In the genomic region with DNA sequence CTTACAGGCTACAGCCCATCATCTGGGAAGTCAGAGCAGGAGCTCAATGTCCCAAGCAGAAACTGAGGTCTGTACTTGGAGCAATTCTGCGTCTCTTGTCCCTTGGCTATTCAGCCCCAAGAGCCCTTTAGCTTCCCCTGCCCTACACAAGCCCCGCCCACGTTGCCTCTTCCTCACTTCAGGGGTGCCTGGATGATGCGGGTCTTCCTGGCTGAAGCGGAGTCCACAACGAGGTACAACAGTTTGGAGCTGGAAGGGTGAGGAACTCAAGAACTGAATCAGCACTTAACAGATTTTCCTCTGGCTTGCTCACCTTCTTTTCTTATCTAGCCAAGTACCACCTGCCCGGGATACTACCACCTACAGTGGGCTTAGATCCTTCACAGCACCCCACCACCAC, we compare ENCODE assay signal across 10 mouse cellular contexts. TPM values are rescaled to one million over a fixed set of nuclear protein-coding genes. Genes with fewer than 3 reads are reported as not detected.
A peak's percentile ranks its signal among the peaks of the same experiment; 100 is the strongest.
DNase-seq lines count a peak whose midpoint lies in the region; ATAC-seq and TF ChIP-seq lines count a peak whose summit lies in the region.
"Had no signal": no experiment of that assay in that cellular context is flagged by ENCODE, and none has a peak within 500 bp of the region (broad histone marks: within the 10 kb centered on the region; RNA-seq: fewer than 3 reads in every experiment).

No protein-coding gene starts in this region.

- H3K4me2 ChIP-seq in forebrain, embryonic 13.5 days: no peak overlapping the region
- 0 out of 2 replicates have a peak overlapping the region, but pooled peaks have one; percentile 98 for H3K4me2 ChIP-seq in limb, embryonic 12.5 days
- no peak overlapping the region for H3K4me2 ChIP-seq in hindbrain, embryonic 11.5 days (replicated peaks; ENCODE audit: low read depth, low read length)

- H3K4me3 ChIP-seq in forebrain, embryonic 10.5 days: peak overlapping the region; percentile 83; the same call in 1 of the 2 replicates
- no peak overlapping the region for H3K4me3 ChIP-seq in forebrain, embryonic 13.5 days
- no peak overlapping the region for H3K4me3 ChIP-seq in limb, embryonic 12.5 days (replicated peaks)
- H3K4me3 ChIP-seq in limb, embryonic 10.5 days: no peak overlapping the region
- H3K4me3 ChIP-seq in MEL (ENCODE audit: control insufficient read depth in 1 of 2, insufficient read depth in 1 of 2, low read depth in 2 of 2, low read length in 2 of 2): no peak overlapping the region
- H3K4me3 ChIP-seq in hindbrain, embryonic 11.5 days (ENCODE audit: low read depth, low read length): no peak overlapping the region

- ATAC-seq in forebrain, embryonic 13.5 days: no peak
- no peak for ATAC-seq in limb, embryonic 12.5 days (ENCODE audit: insufficient number of reproducible peaks, insufficient read depth, low FRiP score, low TSS enrichment, low read depth)
- ATAC-seq in hindbrain, embryonic 11.5 days (ENCODE audit: low FRiP score): no peak

- H3K79me2 ChIP-seq in MEL (ENCODE audit: control insufficient read depth, insufficient read depth, low read length, poor library complexity): no peaks in the 10 kb centered on the region

- TF ChIP-seq EP300 in MEL (IDR thresholded peaks at IDR 0.05; ENCODE audit: low read depth in 1 of 2, low read length in 2 of 2): no peak

- H3K27ac ChIP-seq in forebrain, embryonic 10.5 days: no peak overlapping the region
- H3K27ac ChIP-seq in forebrain, embryonic 13.5 days: no peak overlapping the region
- H3K27ac ChIP-seq in limb, embryonic 12.5 days: no peak overlapping the region
- H3K27ac ChIP-seq in limb, embryonic 10.5 days: no peak overlapping the region
- no peak overlapping the region for H3K27ac ChIP-seq in MEL (ENCODE audit: control insufficient read depth, low read depth, low read length)
- no peak overlapping the region for H3K27ac ChIP-seq in hindbrain, embryonic 11.5 days (ENCODE audit: low read depth, low read length)
- H3K27ac ChIP-seq: liver, embryonic 15.5 days had no signal

- H3K9me3 ChIP-seq in forebrain, embryonic 10.5 days: no peaks in the 10 kb centered on the region
- H3K9me3 ChIP-seq in forebrain, embryonic 13.5 days (replicated peaks): no peaks in the 10 kb centered on the region
- no peaks in the 10 kb centered on the region for H3K9me3 ChIP-seq in limb, embryonic 12.5 days
- H3K9me3 ChIP-seq in limb, embryonic 10.5 days (replicated peaks): no peaks in the 10 kb centered on the region
- H3K9me3 ChIP-seq in MEL (replicated peaks; ENCODE audit: insufficient read depth, low read length): no peaks in the 10 kb centered on the region
- no peaks in the 10 kb centered on the region for H3K9me3 ChIP-seq in hindbrain, embryonic 11.5 days (ENCODE audit: control insufficient read depth, low read length)
- H3K9me3 ChIP-seq: liver, embryonic 15.5 days; midbrain, embryonic 15.5 days had no signal

- no peak for TF ChIP-seq CTCF in MEL (IDR thresholded peaks at IDR 0.05 in 2 of 3, conservative IDR thresholded peaks at IDR 0.05 in 1 of 3; ENCODE audit: control insufficient read depth in 1 of 3, insufficient read depth in 1 of 3, low read depth in 2 of 3, low read length in 3 of 3, poor library complexity in 1 of 3, severe bottlenecking in 1 of 3)

- H3K36me3 ChIP-seq in forebrain, embryonic 10.5 days (replicated peaks): no peaks in the 10 kb centered on the region
- peaks cover 5% of the 10 kb centered on the region for H3K36me3 ChIP-seq in forebrain, embryonic 13.5 days (ENCODE audit: poor library complexity, severe bottlenecking)
- H3K36me3 ChIP-seq in limb, embryonic 12.5 days: no peaks in the 10 kb centered on the region
- H3K36me3 ChIP-seq in limb, embryonic 10.5 days: no peaks in the 10 kb centered on the region
- H3K36me3 ChIP-seq in MEL (ENCODE audit: control insufficient read depth in 1 of 2, insufficient read depth in 2 of 2, low read length in 2 of 2): peaks cover 0 to 5% of the 10 kb centered on the region in 2 experiments; a peak in 1 of 4 replicates
- no peaks in the 10 kb centered on the region for H3K36me3 ChIP-seq in splenic B cell, adult 2 months (ENCODE audit: control insufficient read depth, insufficient read depth, low read length, poor library complexity, severe bottlenecking)
- no peaks in the 10 kb centered on the region for H3K36me3 ChIP-seq in hindbrain, embryonic 11.5 days (ENCODE audit: control insufficient read depth, insufficient read depth, low read length)
- H3K36me3 ChIP-seq: liver, embryonic 15.5 days; midbrain, embryonic 15.5 days had no signal

- no peak for TF ChIP-seq RAD21 in MEL (IDR thresholded peaks at IDR 0.05; ENCODE audit: low read depth, low read length)

- WGBS in forebrain, embryonic 10.5 days: 4% methylated on average over 7 of the region's 7 CpGs
- 4% methylated on average over 7 of the region's 7 CpGs for WGBS in forebrain, embryonic 13.5 days
- WGBS in limb, embryonic 12.5 days: 8% methylated on average over 7 of the region's 7 CpGs
- 9% methylated on average over 7 of the region's 7 CpGs for WGBS in limb, embryonic 10.5 days
- WGBS in hindbrain, embryonic 11.5 days: 11% methylated on average over 7 of the region's 7 CpGs

- TF ChIP-seq POLR2A in MEL (IDR thresholded peaks at IDR 0.05; ENCODE audit: control insufficient read depth in 1 of 2, insufficient read depth in 1 of 2, low read depth in 1 of 2, low read length in 2 of 2, poor library complexity in 1 of 2): no peak

- H3K4me1 ChIP-seq in forebrain, embryonic 10.5 days: peaks cover 36% of the 10 kb centered on the region
- H3K4me1 ChIP-seq in forebrain, embryonic 13.5 days: peaks cover 18% of the 10 kb centered on the region
- peaks cover 13% of the 10 kb centered on the region for H3K4me1 ChIP-seq in limb, embryonic 12.5 days (replicated peaks)
- H3K4me1 ChIP-seq in limb, embryonic 10.5 days: peaks cover 34% of the 10 kb centered on the region
- H3K4me1 ChIP-seq in MEL (ENCODE audit: control insufficient read depth in 1 of 2, insufficient read depth in 2 of 2, low read length in 2 of 2): peaks cover 4 to 14% of the 10 kb centered on the region in 2 experiments
- H3K4me1 ChIP-seq in hindbrain, embryonic 11.5 days (replicated peaks; ENCODE audit: control insufficient read depth, insufficient read depth, low read length): peaks cover 2% of the 10 kb centered on the region; the same call in 1 of the 2 replicates

- H3K9ac ChIP-seq in forebrain, embryonic 13.5 days: no peak overlapping the region
- H3K9ac ChIP-seq in limb, embryonic 12.5 days (replicated peaks): no peak overlapping the region
- H3K9ac ChIP-seq in MEL (ENCODE audit: control insufficient read depth, low read depth, low read length, poor library complexity, severe bottlenecking): no peak overlapping the region
- H3K9ac ChIP-seq in hindbrain, embryonic 11.5 days (ENCODE audit: low read depth, low read length): no peak overlapping the region
- H3K9ac ChIP-seq: liver, embryonic 15.5 days; midbrain, embryonic 15.5 days had no signal

- H3K27me3 ChIP-seq in forebrain, embryonic 10.5 days (ENCODE audit: poor library complexity, severe bottlenecking): peaks cover 49% of the 10 kb centered on the region
- peaks cover 36% of the 10 kb centered on the region for H3K27me3 ChIP-seq in forebrain, embryonic 13.5 days
- peaks cover 43% of the 10 kb centered on the region for H3K27me3 ChIP-seq in limb, embryonic 12.5 days
- peaks cover 47% of the 10 kb centered on the region for H3K27me3 ChIP-seq in limb, embryonic 10.5 days (ENCODE audit: low read depth, poor library complexity, severe bottlenecking)
- H3K27me3 ChIP-seq in MEL (ENCODE audit: control insufficient read depth in 1 of 2, insufficient read depth in 2 of 2, low read length in 2 of 2): no peaks in the 10 kb centered on the region
- no peaks in the 10 kb centered on the region for H3K27me3 ChIP-seq in splenic B cell, adult 2 months (ENCODE audit: control insufficient read depth, insufficient read depth, low read length, poor library complexity, severe bottlenecking)
- H3K27me3 ChIP-seq in hindbrain, embryonic 11.5 days (ENCODE audit: control insufficient read depth, insufficient read depth, low read length): peaks cover 15% of the 10 kb centered on the region

- DNase-seq in forebrain, embryonic 10.5 days (ENCODE audit: extremely low spot score, low spot score): no peak
- no peak for DNase-seq in limb, embryonic 10.5 days (ENCODE audit: low spot score)
- peak; percentile 23 for DNase-seq in MEL (ENCODE audit: low read depth, low spot score)
- peak; percentile 33 for DNase-seq in splenic B cell, adult 2 months (ENCODE audit: low read depth, low spot score)
- DNase-seq in hindbrain, embryonic 11.5 days (ENCODE audit: low spot score): no peak
- DNase-seq in ovary, postnatal 14 days (ENCODE audit: low spot score): no peak

TF ChIP-seq in MEL, 35 proteins besides CTCF, POLR2A, EP300 and RAD21:
- TF ChIP-seq ETS1 (IDR thresholded peaks at IDR 0.05; ENCODE audit: low read depth, low read length) (no peak), GABPA (IDR thresholded peaks at IDR 0.05; ENCODE audit: low read depth, low read length) (no peak), NRF1 (IDR thresholded peaks at IDR 0.05; ENCODE audit: insufficient read depth, low read depth, low read length, poor library complexity, severe bottlenecking) (no peak), BHLHE40 (IDR thresholded peaks at IDR 0.05; ENCODE audit: borderline replicate concordance, low read depth, low read length) (no peak), POLR2AphosphoS5 (IDR thresholded peaks at IDR 0.05; ENCODE audit: borderline replicate concordance, low read depth, low read length) (no peak), RCOR1 (IDR thresholded peaks at IDR 0.05; ENCODE audit: low read depth, low read length) (no peak)

RNA-seq across cellular contexts. Expression of a gene that starts 0.9 kb away (rescaled TPM):
- polyA plus RNA-seq in forebrain, embryonic 10.5 days (2016; fragmentation: Nextera tagmentation; extraction: Ambion mirVana): 8.6 and 9.1 TPM in 2 replicates
- 12.1 and 12.2 TPM in 2 replicates for polyA plus RNA-seq in forebrain, embryonic 13.5 days (2015; fragmentation: Nextera tagmentation; extraction: Ambion mirVana)
- 15.7 and 16.4 TPM in 2 replicates for polyA plus RNA-seq in limb, embryonic 12.5 days (2016; fragmentation: Nextera tagmentation; extraction: Ambion mirVana)
- 8.6 and 9.4 TPM in 2 replicates for polyA plus RNA-seq in limb, embryonic 10.5 days (2016; fragmentation: Nextera tagmentation; extraction: Ambion mirVana)
- total RNA-seq in MEL (2012; rRNA removed): 0.92 and 1.5 TPM in 2 replicates
- polyA plus RNA-seq in MEL (2012; ENCODE audit: insufficient read depth in 1 of 2, insufficient read length in 2 of 2, low read depth in 1 of 2, low replicate concordance in 2 of 2, missing spikeins in 1 of 2): 1 to 10 TPM in 1 of 2 experiments, not detected in 1; 2.3 TPM
- polyA plus RNA-seq in hindbrain, embryonic 11.5 days (2014; fragmentation: Nextera tagmentation; extraction: Ambion mirVana): 14.3 and 18.5 TPM in 2 replicates

Comparison
In these comparisons a context has a peak if more than half of its experiments do, and no peak if none do; other contexts are left out.
1. DNase-seq: peak in MEL (single experiment) and splenic B cell, adult 2 months (single experiment); none in forebrain, embryonic 10.5 days (single experiment), limb, embryonic 10.5 days (single experiment), hindbrain, embryonic 11.5 days (single experiment) and ovary, postnatal 14 days (single experiment).